Mouse (Mus musculus): ENCODE data around the gene Pym1. TPM values are rescaled to one million over a fixed set of nuclear protein-coding genes. Genes with fewer than 3 reads are reported as not detected.

Pym1 gene
- polyA plus RNA-seq, 1 experiment from 2014 or later: 22.7 TPM

DNA sequence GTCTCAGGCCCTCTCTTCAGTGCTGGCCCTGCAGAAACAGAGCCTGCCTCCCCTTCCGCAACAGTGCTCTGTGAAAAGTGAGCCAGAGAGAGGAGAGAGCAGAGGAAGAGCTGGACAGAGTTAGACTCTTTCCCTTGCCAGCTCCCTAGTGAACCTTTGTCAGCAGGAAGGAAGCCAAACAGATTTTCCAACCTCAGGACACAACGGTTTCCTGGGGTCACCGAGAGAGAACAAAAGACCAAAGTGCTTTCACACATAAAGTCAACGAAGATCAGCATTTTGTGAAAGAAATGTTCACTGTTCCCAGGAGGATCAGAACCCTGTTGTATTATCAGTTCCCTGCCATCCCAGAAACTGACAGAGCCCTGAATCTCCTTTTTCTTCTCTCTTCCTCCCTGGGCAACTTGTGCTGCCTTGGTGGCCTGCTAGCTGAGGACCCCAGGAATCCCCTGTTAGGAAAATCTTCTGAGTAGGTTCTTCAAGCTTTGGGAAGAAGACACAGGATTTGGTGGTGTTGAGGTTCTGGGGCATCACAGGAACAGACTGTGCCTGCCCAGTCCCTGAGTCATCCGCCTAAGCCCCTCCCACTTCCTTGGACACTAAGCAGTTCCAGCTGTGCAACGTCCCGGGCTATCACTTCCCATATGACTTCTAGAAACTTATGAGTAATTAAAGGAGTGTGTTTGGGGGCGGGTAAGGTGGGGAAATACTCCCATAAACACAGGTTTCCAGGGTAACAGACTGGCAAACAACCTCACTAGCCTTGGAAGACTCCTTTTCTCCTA lies 31.5 kb downstream of the Pym1 start:
- Histone ChIP-seq H3K36me3 (ENCODE audit: control insufficient read depth, insufficient read depth, low read length) (no peaks in the 10 kb centered on the region), H3K9me3 (ENCODE audit: control insufficient read depth, low read length) (no peaks in the 10 kb centered on the region), H3K9ac (ENCODE audit: low read length) (0 out of 2 replicates have a peak overlapping the region, but pooled peaks have one; percentile 23), H3K4me1 (replicated peaks; ENCODE audit: control insufficient read depth, insufficient read depth) (no peaks in the 10 kb centered on the region), H3K4me3 (ENCODE audit: low read depth, low read length) (no peak overlapping the region), H3K27ac (replicated peaks) (peak overlapping the region; percentile 84), H3K27me3 (ENCODE audit: control insufficient read depth, insufficient read depth, low read length) (no peaks in the 10 kb centered on the region), H3K4me2 (replicated peaks; ENCODE audit: low read depth) (no peak overlapping the region)
- peak; percentile 95 for ATAC-seq (ENCODE audit: low FRiP score, low TSS enrichment)
- 14% methylated on average over 8 of the region's 8 CpGs for WGBS
- peak; percentile 70 for DNase-seq (ENCODE audit: low spot score)
- TF ChIP-seq EP300 (optimal IDR thresholded peaks at IDR 0.05) (no peak), CTCF (IDR thresholded peaks at IDR 0.05; ENCODE audit: low read depth) (no peak)

DNA sequence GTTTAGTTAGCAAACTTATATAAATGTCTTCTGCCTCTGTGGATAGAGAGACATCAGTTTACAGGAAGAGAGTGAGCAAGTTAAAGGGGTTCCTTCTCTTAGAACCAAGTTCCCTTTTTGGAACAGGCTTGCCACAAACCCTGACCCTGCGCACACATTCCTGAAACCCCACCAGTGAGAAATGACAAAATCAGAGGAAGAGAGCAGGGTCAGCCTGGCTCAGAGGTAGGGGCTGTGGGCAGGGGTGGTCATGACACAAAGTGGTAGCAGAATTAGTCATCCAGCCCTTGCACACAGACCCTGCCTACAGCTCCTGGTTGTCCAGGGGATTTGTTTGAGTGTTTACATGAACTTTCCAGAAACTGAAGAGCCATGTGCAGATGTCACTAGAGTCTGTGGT lies 32.5 kb downstream of the Pym1 start:
- DNase-seq (ENCODE audit: low spot score) (no peak), ATAC-seq (ENCODE audit: low FRiP score, low TSS enrichment) (no peak)
- Histone ChIP-seq H3K4me2 (replicated peaks; ENCODE audit: low read depth) (no peak overlapping the region), H3K36me3 (ENCODE audit: control insufficient read depth, insufficient read depth, low read length) (no peaks in the 10 kb centered on the region), H3K9me3 (ENCODE audit: control insufficient read depth, low read length) (no peaks in the 10 kb centered on the region), H3K4me1 (replicated peaks; ENCODE audit: control insufficient read depth, insufficient read depth) (no peaks in the 10 kb centered on the region), H3K4me3 (ENCODE audit: low read depth, low read length) (no peak overlapping the region), H3K27ac (replicated peaks) (no peak overlapping the region; the same call in 1 of the 2 replicates), H3K9ac (ENCODE audit: low read length) (no peak overlapping the region), H3K27me3 (ENCODE audit: control insufficient read depth, insufficient read depth, low read length) (no peaks in the 10 kb centered on the region)
- TF ChIP-seq EP300 (optimal IDR thresholded peaks at IDR 0.05) (no peak), CTCF (IDR thresholded peaks at IDR 0.05; ENCODE audit: low read depth) (no peak)
- 93% methylated on average over 1 of the region's 1 CpGs for WGBS

DNA sequence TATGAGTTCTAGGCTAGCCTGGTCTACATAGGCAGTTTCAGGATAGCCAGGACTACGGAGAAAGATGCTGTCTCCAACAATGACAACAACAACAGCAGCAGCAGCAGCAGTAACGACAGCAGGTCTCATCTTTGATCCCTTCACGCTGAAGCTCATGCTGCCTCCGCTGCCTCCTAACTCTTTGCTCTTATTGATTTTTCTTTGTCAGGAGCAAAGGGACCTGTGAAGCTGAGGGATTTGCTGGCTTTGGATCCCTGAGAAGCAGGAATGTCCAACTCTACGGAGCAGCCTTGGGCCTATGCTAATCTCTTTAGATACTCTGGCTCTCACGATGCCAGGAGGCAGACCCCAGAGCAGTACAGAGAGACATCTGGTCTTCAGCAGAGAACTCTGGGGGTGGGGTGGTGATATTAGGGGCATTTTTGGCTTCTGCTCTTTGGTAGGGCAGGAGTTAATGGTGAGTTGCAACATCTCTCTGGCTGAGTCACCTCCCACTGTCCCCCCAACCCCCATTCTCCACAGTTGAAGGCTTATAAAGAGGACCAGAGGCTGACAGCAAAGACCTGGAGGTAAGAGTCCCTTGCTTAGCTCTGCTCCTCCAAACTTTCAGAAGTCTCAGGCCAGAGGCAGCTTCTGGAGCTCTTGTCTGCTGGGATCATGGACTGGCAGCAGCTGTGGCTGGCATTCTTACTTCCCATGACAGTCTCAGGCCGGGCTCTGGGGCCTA lies 42.9 kb downstream of the Pym1 start, which contains the start of gene Mmp19:
TSS of gene Mmp19 (plus strand) at position 513 of the 727 bp plus-strand sequence.
- ATAC-seq (ENCODE audit: low FRiP score, low TSS enrichment): peak; percentile 67
- H3K4me1 ChIP-seq (replicated peaks; ENCODE audit: control insufficient read depth, insufficient read depth): no peaks in the 10 kb centered on the region
- peak within 1 kb of the TSS; percentile 35 for H3K4me2 ChIP-seq (replicated peaks; ENCODE audit: low read depth)
- no peak for DNase-seq (ENCODE audit: low spot score)
- peak within 1 kb of the TSS; percentile 29 for H3K4me3 ChIP-seq (ENCODE audit: low read depth, low read length)
- no peak for TF ChIP-seq CTCF (IDR thresholded peaks at IDR 0.05; ENCODE audit: low read depth)
- TF ChIP-seq EP300 (optimal IDR thresholded peaks at IDR 0.05): no peak
- H3K9me3 ChIP-seq (ENCODE audit: control insufficient read depth, low read length): no peaks in the 10 kb centered on the region
- whole genome bisulfite sequencing: 56% methylated on average over 7 of the region's 7 CpGs
- H3K9ac ChIP-seq (ENCODE audit: low read length): peak within 1 kb of the TSS; percentile 41; the same call in 1 of the 2 replicates
- no peaks in the 10 kb centered on the region for H3K36me3 ChIP-seq (ENCODE audit: control insufficient read depth, insufficient read depth, low read length)
- no peaks in the 10 kb centered on the region for H3K27me3 ChIP-seq (ENCODE audit: control insufficient read depth, insufficient read depth, low read length)
- H3K27ac ChIP-seq (replicated peaks): peak within 1 kb of the TSS; percentile 56; the same call in 1 of the 2 replicates

- H3K27ac ChIP-seq (replicated peaks): no peak overlapping the region
- ATAC-seq (ENCODE audit: low FRiP score, low TSS enrichment) (no peak), DNase-seq (ENCODE audit: low spot score) (no peak)
- no peak for TF ChIP-seq EP300 (optimal IDR thresholded peaks at IDR 0.05)
- peak; percentile 37 for TF ChIP-seq CTCF (IDR thresholded peaks at IDR 0.05; ENCODE audit: low read depth)
- H3K9ac ChIP-seq (ENCODE audit: low read length): no peak overlapping the region
- no peaks in the 10 kb centered on the region for H3K36me3 ChIP-seq (ENCODE audit: control insufficient read depth, insufficient read depth, low read length)
- H3K9me3 ChIP-seq (ENCODE audit: control insufficient read depth, low read length): no peaks in the 10 kb centered on the region
- H3K4me3 ChIP-seq (ENCODE audit: low read depth, low read length): no peak overlapping the region
- no peak overlapping the region for H3K4me2 ChIP-seq (replicated peaks; ENCODE audit: low read depth)
- no peaks in the 10 kb centered on the region for H3K4me1 ChIP-seq (replicated peaks; ENCODE audit: control insufficient read depth, insufficient read depth)
- H3K27me3 ChIP-seq (ENCODE audit: control insufficient read depth, insufficient read depth, low read length): no peaks in the 10 kb centered on the region
These were observed 44.4 kb downstream of the Pym1 start for GRCm38 (mm10) chr10:128792041-128792440.

GRCm38 (mm10) chr10:128793258-128793657 lies 45.6 kb downstream of the Pym1 start:
- TF ChIP-seq EP300 (optimal IDR thresholded peaks at IDR 0.05) (no peak), CTCF (IDR thresholded peaks at IDR 0.05; ENCODE audit: low read depth) (no peak)
- H3K4me2 ChIP-seq (replicated peaks; ENCODE audit: low read depth): no peak overlapping the region
- ATAC-seq (ENCODE audit: low FRiP score, low TSS enrichment): no peak
- H3K9ac ChIP-seq (ENCODE audit: low read length): no peak overlapping the region
- H3K4me1 ChIP-seq (replicated peaks; ENCODE audit: control insufficient read depth, insufficient read depth): no peaks in the 10 kb centered on the region
- H3K36me3 ChIP-seq (ENCODE audit: control insufficient read depth, insufficient read depth, low read length): no peaks in the 10 kb centered on the region
- H3K9me3 ChIP-seq (ENCODE audit: control insufficient read depth, low read length): no peaks in the 10 kb centered on the region
- no peaks in the 10 kb centered on the region for H3K27me3 ChIP-seq (ENCODE audit: control insufficient read depth, insufficient read depth, low read length)
- DNase-seq (ENCODE audit: low spot score): no peak
- WGBS: 96% methylated on average over 1 of the region's 1 CpGs
- H3K4me3 ChIP-seq (ENCODE audit: low read depth, low read length): no peak overlapping the region
- no peak overlapping the region for H3K27ac ChIP-seq (replicated peaks)

Measured in stomach, postnatal 0 days (tissue).